22 mouse cellular contexts compared by ENCODE assay signal in the genomic region with DNA sequence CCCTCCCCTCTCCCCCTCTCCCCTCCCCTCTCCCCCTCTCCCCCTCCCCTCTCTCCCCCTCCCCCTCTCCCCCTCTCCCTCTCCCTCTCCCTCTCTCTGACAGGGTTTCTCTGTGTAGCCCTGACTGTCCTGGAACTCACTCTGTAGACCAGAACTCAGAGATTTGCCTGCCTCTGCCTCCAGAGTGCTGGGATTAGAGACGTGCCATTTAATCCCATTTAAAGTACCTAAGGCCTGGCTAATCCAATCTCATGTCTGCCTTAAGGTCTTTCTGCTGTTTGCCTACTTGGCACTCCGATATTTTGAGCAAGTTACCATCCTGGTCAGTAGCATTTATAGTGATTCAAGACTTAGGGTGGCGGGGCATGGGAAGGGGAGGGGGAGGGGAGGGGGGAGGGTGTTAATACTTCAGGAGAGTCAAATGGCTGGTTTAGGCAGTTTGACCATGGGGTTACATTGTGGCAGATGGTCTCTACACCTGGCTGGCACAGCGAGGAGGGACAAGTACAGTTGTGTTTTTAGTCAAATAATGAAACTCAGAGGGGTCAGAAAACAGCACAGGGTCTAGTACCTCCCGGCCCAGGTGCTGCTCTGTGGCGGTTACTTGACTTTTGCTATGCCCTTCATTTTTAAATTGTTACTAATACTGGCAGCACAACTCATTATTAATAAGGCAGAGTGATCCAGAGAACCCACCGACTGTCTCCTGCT. TPM values are rescaled to one million over a fixed set of nuclear protein-coding genes. Genes with fewer than 3 reads are reported as not detected.
A peak's percentile ranks its signal among the peaks of the same experiment; 100 is the strongest.
DNase-seq lines count a peak whose midpoint lies in the region; ATAC-seq and TF ChIP-seq lines count a peak whose summit lies in the region.
"Had no signal": no experiment of that assay in that cellular context is flagged by ENCODE, and none has a peak within 500 bp of the region (broad histone marks: within the 10 kb centered on the region; RNA-seq: fewer than 3 reads in every experiment).

No protein-coding gene starts in this region.

- peak overlapping the region; percentile 77 for H3K27ac ChIP-seq in liver, postnatal 0 days (ENCODE audit: low read depth)
- H3K27ac ChIP-seq in liver, embryonic 11.5 days (ENCODE audit: low read depth, low read length) = no peak overlapping the region
- H3K27ac ChIP-seq in bone marrow, adult 2 months (ENCODE audit: control insufficient read depth, insufficient read depth, low read depth, low read length, poor library complexity) = peak overlapping the region; percentile 88; the same call in 1 of the 2 replicates
- H3K27ac ChIP-seq in small intestine, adult 2 months (ENCODE audit: insufficient read depth, low read depth, low read length) = peak overlapping the region; percentile 91; the same call in 1 of the 2 replicates
- H3K27ac ChIP-seq: embryonic facial prominence, embryonic 12.5 days; heart, embryonic 13.5 days; hindbrain, embryonic 13.5 days; hindbrain, postnatal 0 days had no signal

- H3K27me3 ChIP-seq in liver, postnatal 0 days (ENCODE audit: insufficient read depth, low read length) = no peaks in the 10 kb centered on the region
- H3K27me3 ChIP-seq in liver, embryonic 11.5 days (replicated peaks; ENCODE audit: control insufficient read depth, insufficient read depth, low read length) = no peaks in the 10 kb centered on the region
- no peaks in the 10 kb centered on the region for H3K27me3 ChIP-seq in small intestine, adult 2 months (ENCODE audit: control insufficient read depth, insufficient read depth, low read length)
- H3K27me3 ChIP-seq: embryonic facial prominence, embryonic 12.5 days; heart, embryonic 13.5 days; hindbrain, embryonic 13.5 days had no signal

- no peaks in the 10 kb centered on the region for H3K36me3 ChIP-seq in liver, postnatal 0 days (replicated peaks; ENCODE audit: insufficient read depth, low read length)
- H3K36me3 ChIP-seq in liver, embryonic 11.5 days (ENCODE audit: control insufficient read depth, insufficient read depth, low read length) = no peaks in the 10 kb centered on the region
- no peaks in the 10 kb centered on the region for H3K36me3 ChIP-seq in small intestine, adult 2 months (ENCODE audit: control insufficient read depth, insufficient read depth, low read length)
- H3K36me3 ChIP-seq: embryonic facial prominence, embryonic 12.5 days; G1E; heart, embryonic 13.5 days; hindbrain, embryonic 13.5 days had no signal

- H3K9me3 ChIP-seq in liver, postnatal 0 days (ENCODE audit: low read length) = no peaks in the 10 kb centered on the region
- H3K9me3 ChIP-seq in liver, embryonic 11.5 days (ENCODE audit: control insufficient read depth, low read length) = no peaks in the 10 kb centered on the region
- H3K9me3 ChIP-seq: embryonic facial prominence, embryonic 12.5 days; G1E; heart, embryonic 13.5 days; hindbrain, embryonic 13.5 days had no signal

- peak overlapping the region; percentile 39; the same call in 1 of the 2 replicates for H3K4me3 ChIP-seq in liver, postnatal 0 days (ENCODE audit: low read depth, low read length)
- H3K4me3 ChIP-seq in liver, embryonic 11.5 days (ENCODE audit: low read depth, low read length) = no peak overlapping the region
- H3K4me3 ChIP-seq in bone marrow, adult 2 months (replicated peaks; ENCODE audit: control insufficient read depth, low read depth, low read length) = no peak overlapping the region
- no peak overlapping the region for H3K4me3 ChIP-seq in small intestine, adult 2 months (ENCODE audit: low read depth, low read length)
- H3K4me3 ChIP-seq: embryonic facial prominence, embryonic 12.5 days; heart, embryonic 13.5 days; hindbrain, embryonic 13.5 days had no signal

- 76% methylated on average over 7 of the region's 7 CpGs for WGBS in liver, postnatal 0 days (ENCODE audit: insufficient replicate concordance)
- WGBS in liver, embryonic 11.5 days = 84% methylated on average over 7 of the region's 7 CpGs
- WGBS in bone marrow, adult 2 months = 70% methylated on average over 7 of the region's 7 CpGs
- WGBS in small intestine, adult 2 months = 80% methylated on average over 7 of the region's 7 CpGs

- H3K4me2 ChIP-seq in liver, postnatal 0 days (ENCODE audit: low read depth, low read length) = peak overlapping the region; percentile 55; the same call in 1 of the 2 replicates
- H3K4me2 ChIP-seq in liver, embryonic 11.5 days = no peak overlapping the region
- H3K4me2 ChIP-seq: embryonic facial prominence, embryonic 12.5 days; hindbrain, embryonic 13.5 days had no signal

- TF ChIP-seq CTCF in liver, postnatal 0 days (IDR thresholded peaks at IDR 0.05; ENCODE audit: low read depth) = no peak
- TF ChIP-seq CTCF in bone marrow, adult 2 months (IDR thresholded peaks at IDR 0.05; ENCODE audit: control insufficient read depth, insufficient read depth, low read length) = no peak
- no peak for TF ChIP-seq CTCF in small intestine, adult 2 months (IDR thresholded peaks at IDR 0.05; ENCODE audit: extremely low read depth, insufficient read length, insufficient replicate concordance, low read depth, low read length)

- ATAC-seq in liver, postnatal 0 days = peak; percentile 33; the same call in 1 of the 2 replicates
- no peak for ATAC-seq in liver, embryonic 11.5 days (replicated peaks; ENCODE audit: low FRiP score)
- ATAC-seq: forebrain, embryonic 16.5 days; hindbrain, postnatal 0 days had no signal

- no peak for DNase-seq in liver, postnatal 0 days
- no peak for DNase-seq in liver, embryonic 11.5 days (ENCODE audit: low spot score)
- DNase-seq in thymus, postnatal 4 days = peak; percentile 42
- no peak for DNase-seq in thymus, postnatal 14 days
- DNase-seq in cerebellum, adult 11 months = no peak
- DNase-seq in layer of hippocampus, adult 8-10 months (ENCODE audit: low spot score in 2 of 2) = no peak
- DNase-seq: adrenal gland, adult 8-10 months; adrenal gland, postnatal 36 days; cerebellum, adult 11-12 months; cerebellum, adult 9-10 months; cerebellum, postnatal 25 days; gastrocnemius, postnatal 14 days; heart, postnatal 10 days had no signal

- H3K4me1 ChIP-seq in liver, postnatal 0 days (ENCODE audit: insufficient read depth) = peaks cover 4% of the 10 kb centered on the region
- peaks cover 4% of the 10 kb centered on the region; the same call in 1 of the 2 replicates for H3K4me1 ChIP-seq in liver, embryonic 11.5 days (replicated peaks; ENCODE audit: control insufficient read depth, insufficient read depth, low read length)
- peaks cover 5% of the 10 kb centered on the region for H3K4me1 ChIP-seq in bone marrow, adult 2 months (ENCODE audit: control insufficient read depth, insufficient read depth, low read length)
- H3K4me1 ChIP-seq in small intestine, adult 2 months (ENCODE audit: control insufficient read depth, insufficient read depth, insufficient read length, low read length) = peaks cover 1% of the 10 kb centered on the region; the same call in 1 of the 2 replicates
- H3K4me1 ChIP-seq: hindbrain, embryonic 13.5 days had no signal

- TF ChIP-seq EP300 in liver, postnatal 0 days (IDR thresholded peaks at IDR 0.05; ENCODE audit: low read depth) = no peak

- no peak for TF ChIP-seq POLR2A in bone marrow, adult 2 months (IDR thresholded peaks at IDR 0.05; ENCODE audit: borderline replicate concordance, control insufficient read depth, low read depth, low read length)
- no peak for TF ChIP-seq POLR2A in small intestine, adult 2 months (IDR thresholded peaks at IDR 0.05; ENCODE audit: low read depth, low read length)

- H3K9ac ChIP-seq in liver, postnatal 0 days (replicated peaks) = no peak overlapping the region
- no peak overlapping the region for H3K9ac ChIP-seq in liver, embryonic 11.5 days (ENCODE audit: low read depth, low read length)
- H3K9ac ChIP-seq: embryonic facial prominence, embryonic 12.5 days; hindbrain, embryonic 13.5 days had no signal

RNA-seq across cellular contexts. Expression of a gene that starts 1.4 kb away (rescaled TPM):
- 4.3 and 5.1 TPM in 2 replicates for polyA plus RNA-seq in liver, postnatal 0 days (2015; fragmentation: Nextera tagmentation; extraction: Ambion mirVana)
- 1.3 and 2.4 TPM in 2 replicates for polyA plus RNA-seq in liver, embryonic 11.5 days (2014; fragmentation: Nextera tagmentation; extraction: Ambion mirVana)
- 12.3 and 18.4 TPM in 2 replicates for polyA plus RNA-seq in bone marrow, adult 2 months (2011; ENCODE audit: insufficient read depth, insufficient read length, low replicate concordance, missing spikeins)
- polyA plus RNA-seq in small intestine, adult 2 months (2012; rRNA removed) = 2.1 and 3.2 TPM in 2 replicates
- 1 to 10 TPM in 3 of 4 experiments, under 1 TPM in 1; 0.94 to 3.7 (median 1.8) TPM for total RNA-seq in layer of hippocampus, adult 8-10 months (2022)
- polyA plus RNA-seq: C2C12, G1E had no signal
